Comparison of ENCODE assay signal across 8 mouse cellular contexts in the genomic region with DNA sequence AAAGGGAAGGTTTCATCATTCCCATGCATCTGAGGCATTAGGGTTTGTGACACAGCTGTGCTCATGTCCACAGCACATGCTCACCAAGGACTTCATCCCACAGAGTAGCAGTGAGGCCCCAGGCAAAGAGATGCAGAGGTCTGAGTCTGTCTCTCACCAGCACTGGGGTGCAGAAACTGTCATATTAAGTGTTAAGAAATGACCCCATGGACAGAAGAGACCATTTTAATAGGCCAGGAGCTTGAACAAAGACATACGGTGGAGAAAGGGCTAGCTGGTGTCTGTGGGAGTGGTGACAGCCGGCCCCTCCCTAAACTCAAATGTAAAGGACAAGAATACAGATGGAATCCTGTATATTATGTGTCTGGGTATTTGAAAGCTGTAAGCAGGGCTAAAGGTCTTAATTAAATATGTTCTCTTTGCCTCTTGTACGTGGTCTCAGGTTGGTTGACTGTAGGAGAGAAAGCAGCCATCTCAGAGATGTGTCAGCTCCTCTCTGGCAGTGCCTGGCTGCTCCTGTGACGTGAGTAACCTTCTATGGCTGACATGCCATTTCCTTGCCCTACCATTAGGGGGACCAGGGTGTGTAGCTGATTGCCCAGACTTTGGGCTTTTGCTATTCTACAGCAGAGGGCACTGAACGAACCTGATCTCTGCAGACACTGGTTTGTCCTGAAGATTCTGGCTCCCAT. TPM values are rescaled to one million over a fixed set of nuclear protein-coding genes. Genes with fewer than 3 reads are reported as not detected.
DNase-seq lines count a peak whose midpoint lies in the region; ATAC-seq lines count a peak whose summit lies in the region.

No protein-coding gene starts in this region.

- no peak overlapping the region for H3K27ac ChIP-seq in embryonic facial prominence, embryonic 10.5 days (replicated peaks)
- H3K27ac ChIP-seq in heart, embryonic 16.5 days (ENCODE audit: low read length), result no peak overlapping the region
- H3K27ac ChIP-seq in midbrain, embryonic 13.5 days, result no peak overlapping the region

- no peaks in the 10 kb centered on the region for H3K27me3 ChIP-seq in embryonic facial prominence, embryonic 10.5 days (replicated peaks; ENCODE audit: low read depth, poor library complexity, severe bottlenecking)
- no peaks in the 10 kb centered on the region for H3K27me3 ChIP-seq in heart, embryonic 16.5 days (ENCODE audit: control insufficient read depth, insufficient read depth, low read length)
- no peaks in the 10 kb centered on the region for H3K27me3 ChIP-seq in midbrain, embryonic 13.5 days

- H3K4me2 ChIP-seq in heart, embryonic 16.5 days (ENCODE audit: low read depth, low read length), result no peak overlapping the region
- H3K4me2 ChIP-seq in midbrain, embryonic 13.5 days (replicated peaks), result no peak overlapping the region

- peak; percentile 52 for DNase-seq in left cerebral cortex, postnatal 4 days
- DNase-seq in left cerebral cortex, adult 8-10 months (ENCODE audit: low spot score in 2 of 2), result no peak
- DNase-seq in adrenal gland, adult 8-10 months, result peak; percentile 66
- DNase-seq in embryonic facial prominence, embryonic 10.5 days (ENCODE audit: low spot score), result peak; percentile 53
- peak; percentile 68 to 71 for DNase-seq in kidney, postnatal 25 days
- DNase-seq in thymus, postnatal 25 days, result peak; percentile 73

- 44% methylated on average over 5 of the region's 5 CpGs for WGBS in embryonic facial prominence, embryonic 10.5 days
- WGBS in heart, embryonic 16.5 days, result 32% methylated on average over 5 of the region's 5 CpGs
- 42% methylated on average over 5 of the region's 5 CpGs for WGBS in midbrain, embryonic 13.5 days

- no peaks in the 10 kb centered on the region for H3K9me3 ChIP-seq in embryonic facial prominence, embryonic 10.5 days
- H3K9me3 ChIP-seq in heart, embryonic 16.5 days (replicated peaks; ENCODE audit: control insufficient read depth, low read length), result no peaks in the 10 kb centered on the region
- H3K9me3 ChIP-seq in midbrain, embryonic 13.5 days, result no peaks in the 10 kb centered on the region

- H3K9ac ChIP-seq in heart, embryonic 16.5 days (ENCODE audit: low read length), result no peak overlapping the region
- no peak overlapping the region for H3K9ac ChIP-seq in midbrain, embryonic 13.5 days (replicated peaks)

- intact Hi-C loops in left cerebral cortex, postnatal 4 days (cut with DNase I), result loop anchor here (5.0 to 10.0 kb wide), 2 partner anchors 37 to 80 kb away; a partner anchor contains a TSS

- H3K4me3 ChIP-seq in embryonic facial prominence, embryonic 10.5 days, result no peak overlapping the region
- H3K4me3 ChIP-seq in heart, embryonic 16.5 days (ENCODE audit: low read length), result no peak overlapping the region
- H3K4me3 ChIP-seq in midbrain, embryonic 13.5 days (replicated peaks), result no peak overlapping the region

- H3K4me1 ChIP-seq in embryonic facial prominence, embryonic 10.5 days, result no peaks in the 10 kb centered on the region
- peaks cover under 1% of the 10 kb centered on the region; the same call in 1 of the 2 replicates for H3K4me1 ChIP-seq in heart, embryonic 16.5 days (ENCODE audit: control insufficient read depth, insufficient read depth, low read length)
- H3K4me1 ChIP-seq in midbrain, embryonic 13.5 days (replicated peaks), result no peaks in the 10 kb centered on the region

- peak; percentile 82 for ATAC-seq in heart, embryonic 16.5 days (replicated peaks; ENCODE audit: extremely low read depth, insufficient read depth, low FRiP score)
- peak; percentile 44; the same call in 1 of the 2 replicates for ATAC-seq in midbrain, embryonic 13.5 days

- no peaks in the 10 kb centered on the region for H3K36me3 ChIP-seq in embryonic facial prominence, embryonic 10.5 days (replicated peaks)
- H3K36me3 ChIP-seq in heart, embryonic 16.5 days (ENCODE audit: control insufficient read depth, insufficient read depth), result no peaks in the 10 kb centered on the region
- no peaks in the 10 kb centered on the region for H3K36me3 ChIP-seq in midbrain, embryonic 13.5 days

RNA-seq across cellular contexts. Expression of a gene that starts 43.8 kb away (rescaled TPM):
- total RNA-seq in left cerebral cortex, postnatal 4 days (2021), result 10 to 100 TPM; 28.8 to 30.4 TPM
- total RNA-seq in left cerebral cortex, adult 8-10 months (2022), result 10 to 100 TPM; 33.1 to 43.3 (median 39.0) TPM
- total RNA-seq in adrenal gland, adult 8-10 months (2022), result 10 to 100 TPM; 15.3 to 17.6 (median 16.3) TPM
- 15.3 and 15.8 TPM in 2 replicates for polyA plus RNA-seq in embryonic facial prominence, embryonic 10.5 days (2016; fragmentation: Nextera tagmentation; extraction: Ambion mirVana)
- polyA plus RNA-seq in heart, embryonic 16.5 days (2015; fragmentation: Nextera tagmentation; extraction: Ambion mirVana), result 13.3 and 13.4 TPM in 2 replicates
- polyA plus RNA-seq in midbrain, embryonic 13.5 days (2015; fragmentation: Nextera tagmentation; extraction: Ambion mirVana), result 15.8 and 16.7 TPM in 2 replicates

Comparison
In these comparisons a context has a peak if more than half of its experiments do, and no peak if none do; other contexts are left out.
1. DNase-seq: peak in left cerebral cortex, postnatal 4 days (single experiment), adrenal gland, adult 8-10 months (single experiment), embryonic facial prominence, embryonic 10.5 days (single experiment), kidney, postnatal 25 days (2 of 2) and thymus, postnatal 25 days (single experiment); none in left cerebral cortex, adult 8-10 months (0 of 2).